Mouse (Mus musculus) lung, postnatal 0 days (tissue): Measurements from ENCODE around the gene Gmds. TPM values are rescaled to one million over a fixed set of nuclear protein-coding genes. Genes with fewer than 3 reads are reported as not detected.

Experiments used
- ATAC-seq: fragments of 200-750 bp; cut with Nextera tagmentation; 2 replicates; pipeline ENCODE4 v1.8.0; 2017; ENCODE audit warnings: moderate library complexity
- DNase-seq: peaks from one replicate; pipeline ENCODE4 v3.0.0-alpha.2; 2016; ENCODE audit warnings: low spot score
- H3K27ac ChIP-seq: fragments of 300-500 bp; sonication (generic); 2 replicates; pipeline ENCODE4 v1.5.1; 2014; ENCODE audit warnings: antibody characterized with exemption, mild to moderate bottlenecking, low read length, mixed read lengths
- H3K27me3 ChIP-seq: fragments of 300-500 bp; sonication (generic); replicated peaks from 2 replicates; pipeline ENCODE4 v1.6.1; 2014; ENCODE audit warnings: low read length, mixed read lengths; ENCODE audit not compliant: insufficient read depth
- H3K36me3 ChIP-seq: fragments of 300-500 bp; sonication (generic); 2 replicates; pipeline ENCODE4 v1.6.1; 2014; ENCODE audit warnings: low read length, mixed read lengths; ENCODE audit not compliant: insufficient read depth
- H3K4me1 ChIP-seq: fragments of 300-500 bp; sonication (generic); 2 replicates; pipeline ENCODE4 v1.6.1; 2014; ENCODE audit warnings: antibody characterized with exemption, low read depth, low read length, mixed read lengths; ENCODE audit not compliant: insufficient read depth
- H3K4me2 ChIP-seq: fragments of 300-500 bp; sonication (generic); replicated peaks from 2 replicates; pipeline ENCODE4 v1.6.1; 2014; ENCODE audit warnings: low read depth, mild to moderate bottlenecking, low read length, moderate library complexity, mixed read lengths
- H3K4me3 ChIP-seq: fragments of 300-500 bp; sonication (generic); 2 replicates; pipeline ENCODE4 v1.5.1; 2014; ENCODE audit warnings: low read depth, low read length
- H3K9ac ChIP-seq: fragments of 300-500 bp; sonication (generic); replicated peaks from 2 replicates; pipeline ENCODE4 v1.6.1; 2014; ENCODE audit warnings: low read depth, mild to moderate bottlenecking
- H3K9me3 ChIP-seq: fragments of 300-500 bp; sonication (generic); 2 replicates; pipeline ENCODE4 v1.6.1; 2016; ENCODE audit warnings: low read length, mixed read lengths
- CTCF ChIP-seq: IDR thresholded peaks from 2 replicates; pipeline ENCODE4 v1.5.1; 2016; ENCODE audit warnings: antibody characterized with exemption, mild to moderate bottlenecking
- EP300 ChIP-seq: IDR thresholded peaks from 2 replicates; pipeline ENCODE4 v1.6.1; 2016; ENCODE audit warnings: antibody characterized with exemption, mild to moderate bottlenecking, control low read depth
- WGBS: fragments of 180-500 bp; shearing (Covaris S2); extraction: QIAGEN DNeasy Blood & Tissue Kit; methylation state at CpG from one replicate; pipeline ENCODE4 v1.1.7; 2014; 5-methylcytosine and 5-hydroxymethylcytosine counted together
- polyA plus RNA-seq: library from polyadenylated mRNA; unstranded; fragments of >200 nt; fragmentation: Nextera tagmentation; extraction: Ambion mirVana; gene quantifications from 2 replicates; pipeline ENCODE4 v1.2.1, GENCODE M21; 2015

Gene Gmds
- polyA plus RNA-seq, 1 experiment from 2014 or later: 13.4 TPM

- no peak overlapping the region for H3K27ac ChIP-seq
- TF ChIP-seq EP300 (no peak), CTCF (no peak)
- H3K4me3 ChIP-seq: no peak overlapping the region
- no peaks in the 10 kb centered on the region for H3K4me1 ChIP-seq
- H3K36me3 ChIP-seq: no peaks in the 10 kb centered on the region
- no peak for DNase-seq
- H3K9me3 ChIP-seq: no peaks in the 10 kb centered on the region
- WGBS: 76% methylated on average over 2 of the region's 2 CpGs
- H3K4me2 ChIP-seq: no peak overlapping the region
- H3K9ac ChIP-seq: no peak overlapping the region
- no peaks in the 10 kb centered on the region for H3K27me3 ChIP-seq
- ATAC-seq: no peak
Measured at GRCm38 (mm10) chr13:32158240-32158639, 180.3 kb downstream of the Gmds start.

GRCm38 (mm10) chr13:32145916-32146315 is 192.6 kb downstream of the Gmds start:
- no peak for ATAC-seq
- H3K27me3 ChIP-seq: no peaks in the 10 kb centered on the region
- 45% methylated on average over 1 of the region's 1 CpGs for WGBS
- no peaks in the 10 kb centered on the region for H3K4me1 ChIP-seq
- no peak overlapping the region for H3K4me3 ChIP-seq
- TF ChIP-seq EP300 (no peak), CTCF (no peak)
- no peaks in the 10 kb centered on the region for H3K9me3 ChIP-seq
- no peak overlapping the region for H3K9ac ChIP-seq
- no peaks in the 10 kb centered on the region for H3K36me3 ChIP-seq
- DNase-seq: no peak
- no peak overlapping the region for H3K27ac ChIP-seq
- no peak overlapping the region for H3K4me2 ChIP-seq

GRCm38 (mm10) chr13:32145179-32145578 is 193.4 kb downstream of the Gmds start:
- Histone ChIP-seq H3K36me3 (no peaks in the 10 kb centered on the region), H3K9ac (no peak overlapping the region), H3K27ac (no peak overlapping the region), H3K4me2 (no peak overlapping the region), H3K4me3 (no peak overlapping the region), H3K9me3 (no peaks in the 10 kb centered on the region), H3K27me3 (no peaks in the 10 kb centered on the region), H3K4me1 (no peaks in the 10 kb centered on the region)
- DNase-seq (no peak), ATAC-seq (no peak)
- TF ChIP-seq CTCF: no peak
- no peak for TF ChIP-seq EP300
- WGBS: 76% methylated on average over 2 of the region's 2 CpGs

GRCm38 (mm10) chr13:32143651-32144050 is 194.9 kb downstream of the Gmds start:
- Histone ChIP-seq H3K9ac (no peak overlapping the region), H3K4me1 (no peaks in the 10 kb centered on the region), H3K4me3 (no peak overlapping the region), H3K9me3 (no peaks in the 10 kb centered on the region), H3K27me3 (no peaks in the 10 kb centered on the region), H3K36me3 (no peaks in the 10 kb centered on the region), H3K27ac (no peak overlapping the region), H3K4me2 (no peak overlapping the region)
- 56% methylated on average over 3 of the region's 3 CpGs for WGBS
- DNase-seq (no peak), ATAC-seq (no peak)
- TF ChIP-seq CTCF (no peak), EP300 (no peak)

- Histone ChIP-seq H3K9me3 (no peaks in the 10 kb centered on the region), H3K27me3 (no peaks in the 10 kb centered on the region), H3K27ac (no peak overlapping the region), H3K36me3 (no peaks in the 10 kb centered on the region), H3K4me3 (no peak overlapping the region), H3K4me2 (no peak overlapping the region), H3K4me1 (no peaks in the 10 kb centered on the region), H3K9ac (no peak overlapping the region)
- no peak for ATAC-seq
- 72% methylated on average over 4 of the region's 4 CpGs for WGBS
- TF ChIP-seq EP300 (no peak), CTCF (no peak)
- no peak for DNase-seq
Measured at GRCm38 (mm10) chr13:32134663-32135273, 203.8 kb downstream of the Gmds start.

- no peak for ATAC-seq
- H3K4me1 ChIP-seq: no peaks in the 10 kb centered on the region
- H3K9ac ChIP-seq: no peak overlapping the region
- no peak overlapping the region for H3K4me2 ChIP-seq
- no peaks in the 10 kb centered on the region for H3K9me3 ChIP-seq
- H3K4me3 ChIP-seq: no peak overlapping the region
- H3K27me3 ChIP-seq: no peaks in the 10 kb centered on the region
- no peaks in the 10 kb centered on the region for H3K36me3 ChIP-seq
- WGBS: 74% methylated on average over 1 of the region's 1 CpGs
- TF ChIP-seq EP300: no peak
- no peak for TF ChIP-seq CTCF
- DNase-seq: no peak
- no peak overlapping the region for H3K27ac ChIP-seq
Measured at GRCm38 (mm10) chr13:32129970-32130369, 208.6 kb downstream of the Gmds start.

- Histone ChIP-seq H3K9ac (no peak overlapping the region), H3K27ac (no peak overlapping the region), H3K4me3 (no peak overlapping the region), H3K4me2 (no peak overlapping the region), H3K36me3 (no peaks in the 10 kb centered on the region), H3K4me1 (no peaks in the 10 kb centered on the region), H3K27me3 (no peaks in the 10 kb centered on the region), H3K9me3 (no peaks in the 10 kb centered on the region)
- TF ChIP-seq EP300 (no peak), CTCF (no peak)
- WGBS: 56% methylated on average over 1 of the region's 1 CpGs
- no peak for ATAC-seq
- no peak for DNase-seq
Measured at GRCm38 (mm10) chr13:32118386-32118785, 220.2 kb downstream of the Gmds start.
